8 mouse cellular contexts compared by ENCODE assay signal in the genomic region with DNA sequence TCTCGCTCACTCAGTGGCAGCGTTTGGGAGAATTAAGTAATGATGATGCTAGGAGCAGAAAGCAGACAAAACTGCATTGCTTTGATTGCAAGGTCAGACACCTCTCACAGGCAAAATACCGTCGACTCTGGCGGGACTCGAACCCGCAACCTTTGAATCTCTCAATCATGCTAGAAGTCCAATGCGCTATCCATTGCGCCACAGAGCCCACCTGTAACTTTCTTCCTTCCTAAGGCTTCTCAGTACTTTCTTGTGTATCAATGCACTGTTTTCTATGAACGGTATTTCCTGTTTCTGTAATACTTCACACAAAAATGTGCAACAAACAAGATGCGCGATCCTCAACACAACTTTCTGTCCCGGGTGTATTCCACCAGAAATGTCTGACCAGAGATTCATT. TPM values are rescaled to one million over a fixed set of nuclear protein-coding genes. Genes with fewer than 3 reads are reported as not detected.
DNase-seq lines count a peak whose midpoint lies in the region; ATAC-seq and TF ChIP-seq lines count a peak whose summit lies in the region.

No protein-coding gene starts in this region.

- TF ChIP-seq CTCF in liver, adult 2 months (IDR thresholded peaks at IDR 0.05; ENCODE audit: low read depth, low read length) = no peak
- TF ChIP-seq CTCF in thymus, adult 2 months (IDR thresholded peaks at IDR 0.05; ENCODE audit: borderline replicate concordance, control insufficient read depth, extremely low read depth, insufficient read depth, low read length, poor library complexity) = no peak

- no peaks in the 10 kb centered on the region for H3K36me3 ChIP-seq in embryonic facial prominence, embryonic 13.5 days
- no peaks in the 10 kb centered on the region for H3K36me3 ChIP-seq in liver, adult 2 months (ENCODE audit: control insufficient read depth, insufficient read depth, low read length)
- H3K36me3 ChIP-seq in thymus, adult 2 months (ENCODE audit: control insufficient read depth, insufficient read depth, low read length) = no peaks in the 10 kb centered on the region

- no peak for ATAC-seq in embryonic facial prominence, embryonic 13.5 days (ENCODE audit: insufficient number of reproducible peaks, insufficient read depth, low FRiP score, low TSS enrichment, low read depth)

- H3K9me3 ChIP-seq in embryonic facial prominence, embryonic 13.5 days = no peaks in the 10 kb centered on the region

- no peak overlapping the region for H3K27ac ChIP-seq in embryonic facial prominence, embryonic 13.5 days
- no peak overlapping the region for H3K27ac ChIP-seq in liver, adult 2 months (replicated peaks; ENCODE audit: insufficient read depth, low read depth, low read length)
- H3K27ac ChIP-seq in thymus, adult 2 months (ENCODE audit: control insufficient read depth, insufficient read depth, low read length) = no peak overlapping the region

- peaks cover 6% of the 10 kb centered on the region; the same call in 1 of the 2 replicates for H3K4me1 ChIP-seq in embryonic facial prominence, embryonic 13.5 days
- H3K4me1 ChIP-seq in liver, adult 2 months (ENCODE audit: control insufficient read depth, insufficient read depth, low read length) = peaks cover 3% of the 10 kb centered on the region
- H3K4me1 ChIP-seq in thymus, adult 2 months (replicated peaks; ENCODE audit: control insufficient read depth, insufficient read depth, low read length) = peaks cover 7% of the 10 kb centered on the region

- H3K79me2 ChIP-seq in liver, adult 2 months (ENCODE audit: control insufficient read depth, insufficient read depth, low read length) = no peaks in the 10 kb centered on the region

- intact Hi-C loops in left cerebral cortex, postnatal 10 days (cut with DNase I) = loop anchor here (10.0 kb wide), 1 partner anchor 1488 kb away; no protein-coding TSS in a partner anchor

- peak overlapping the region; percentile 47 for H3K4me3 ChIP-seq in embryonic facial prominence, embryonic 13.5 days
- H3K4me3 ChIP-seq in liver, adult 2 months (ENCODE audit: insufficient read depth, low read depth, low read length) = no peak overlapping the region
- no peak overlapping the region for H3K4me3 ChIP-seq in thymus, adult 2 months (ENCODE audit: control insufficient read depth, insufficient read depth, low read length)

- no peak overlapping the region for H3K9ac ChIP-seq in embryonic facial prominence, embryonic 13.5 days
- no peak overlapping the region for H3K9ac ChIP-seq in liver, adult 2 months (ENCODE audit: low read depth, low read length)

- WGBS in embryonic facial prominence, embryonic 13.5 days = 5% methylated on average over 13 of the region's 13 CpGs
- 22% methylated on average over 13 of the region's 13 CpGs for WGBS in liver, adult 2 months
- 12% methylated on average over 13 of the region's 13 CpGs for WGBS in thymus, adult 2 months

- peaks cover 20% of the 10 kb centered on the region for H3K27me3 ChIP-seq in embryonic facial prominence, embryonic 13.5 days
- peaks cover 5% of the 10 kb centered on the region; the same call in 1 of the 2 replicates for H3K27me3 ChIP-seq in liver, adult 2 months (ENCODE audit: control insufficient read depth, insufficient read depth, low read length)
- H3K27me3 ChIP-seq in thymus, adult 2 months (ENCODE audit: control insufficient read depth, insufficient read depth, low read length) = peaks cover 14% of the 10 kb centered on the region

- peak; percentile 42 to 54 for DNase-seq in heart, adult 18-20 months
- no peak for DNase-seq in heart, adult 8-10 months (ENCODE audit: low spot score)
- DNase-seq in CD4-positive helper T cell, adult 2 months (ENCODE audit: low read depth, low spot score) = peak; percentile 48
- DNase-seq in liver, adult 2 months (ENCODE audit: extremely low read depth, low read depth, low spot score) = peak; percentile 22
- DNase-seq in thymus, adult 2 months = peak; percentile 48
- DNase-seq in left cerebral cortex, postnatal 10 days (ENCODE audit: extremely low spot score in 1 of 2, low spot score in 2 of 2) = no peak
- DNase-seq in cerebellum, adult 11-12 months = no peak

- peak overlapping the region; percentile 66 for H3K4me2 ChIP-seq in embryonic facial prominence, embryonic 13.5 days

- TF ChIP-seq POLR2A in liver, adult 2 months (IDR thresholded peaks at IDR 0.05; ENCODE audit: extremely low read depth, insufficient read depth, low read length) = no peak
- no peak for TF ChIP-seq POLR2A in thymus, adult 2 months (IDR thresholded peaks at IDR 0.05; ENCODE audit: control insufficient read depth, extremely low read depth, insufficient read depth, low read length, poor library complexity)

RNA-seq across cellular contexts. Expression of a gene that starts 27.9 kb away (rescaled TPM):
- 1 to 10 TPM in 1 of 2 experiments, under 1 TPM in 1; 0.67 to 1.3 TPM for total RNA-seq in heart, adult 18-20 months (2021)
- total RNA-seq in heart, adult 8-10 months (2022) = 1 to 10 TPM in 1 of 4 experiments, under 1 TPM in 3; 0.46 to 1.0 (median 0.83) TPM
- polyA plus RNA-seq in embryonic facial prominence, embryonic 13.5 days (2015; fragmentation: Nextera tagmentation; extraction: Ambion mirVana) = 16.8 and 18.0 TPM in 2 replicates
- 0.18 and 0.60 TPM in 2 replicates for total RNA-seq in liver, adult 2 months (2014; rRNA removed)
- polyA plus RNA-seq in liver, adult 2 months (2012; rRNA removed) = 0.07 and 0.11 TPM in 2 replicates
- polyA plus RNA-seq in thymus, adult 2 months (2012; rRNA removed) = 1.1 and 1.6 TPM in 2 replicates
- 1 to 10 TPM; 3.9 to 5.1 TPM for total RNA-seq in left cerebral cortex, postnatal 10 days (2021)

Comparison
In these comparisons a context has a peak if more than half of its experiments do, and no peak if none do; other contexts are left out.
1. DNase-seq: peak in heart, adult 18-20 months (2 of 2), CD4-positive helper T cell, adult 2 months (single experiment), liver, adult 2 months (single experiment) and thymus, adult 2 months (single experiment); none in heart, adult 8-10 months (single experiment), left cerebral cortex, postnatal 10 days (0 of 2) and cerebellum, adult 11-12 months (single experiment).